Mouse (Mus musculus): ENCODE results near the gene Lenep.

The Lenep gene

GRCm38 (mm10) chr3:89378394-89379067 is 24.1 kb downstream of the Lenep start:
- DNase-seq (ENCODE audit: low spot score in 2 of 2), result peak in 1 of 2 experiments; percentile 57

DNA sequence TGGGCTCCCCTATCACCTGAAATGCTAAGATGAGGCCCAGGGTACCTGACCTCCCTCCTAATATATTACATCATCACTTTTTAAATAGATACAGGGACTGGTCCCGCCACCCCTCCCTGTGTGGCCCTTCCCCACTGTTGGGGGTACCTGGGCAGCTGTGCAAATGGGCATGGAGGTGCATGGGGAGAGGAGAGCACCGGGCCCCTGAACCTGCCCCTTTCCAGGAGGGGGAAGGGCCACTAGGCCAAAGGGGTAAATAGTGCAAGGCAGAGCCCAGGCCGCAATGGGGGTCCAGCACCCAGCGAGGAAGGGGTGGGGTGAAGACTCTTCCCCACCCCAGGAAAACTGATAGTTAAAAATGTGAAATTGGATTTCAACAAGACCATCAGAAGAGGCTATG is 24.8 kb downstream of the Lenep start:
- DNase-seq (ENCODE audit: low spot score in 2 of 2), result no peak

- no peak for DNase-seq (ENCODE audit: low spot score in 2 of 2)
Observed at GRCm38 (mm10) chr3:89373581-89374231, 28.9 kb downstream of the Lenep start.

DNA sequence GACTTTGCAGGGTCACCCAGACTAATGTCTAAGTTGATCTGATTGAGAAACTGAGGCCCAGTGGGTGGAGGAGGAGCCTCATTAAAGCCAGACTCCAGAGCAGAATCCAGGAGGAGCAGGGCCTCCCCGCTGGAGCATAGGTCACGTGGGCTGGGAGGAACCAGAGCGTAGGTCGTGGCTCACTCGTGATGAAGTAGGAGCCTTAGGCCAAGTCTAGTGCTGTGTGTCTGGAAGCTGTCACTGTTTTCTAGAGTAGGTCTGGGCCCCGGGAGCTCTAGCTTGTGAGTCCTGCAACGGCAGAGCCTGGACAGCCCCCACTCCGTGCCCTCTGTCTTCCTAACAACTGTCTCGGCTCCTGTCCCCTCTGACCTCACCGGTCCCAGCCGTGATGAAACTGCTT is 35.3 kb downstream of the Lenep start:
- no peak for DNase-seq (ENCODE audit: low spot score in 2 of 2)

- no peak for DNase-seq (ENCODE audit: low spot score in 2 of 2)
Observed at GRCm38 (mm10) chr3:89365486-89366414, 36.8 kb downstream of the Lenep start.

- no peak for DNase-seq (ENCODE audit: low spot score in 2 of 2)
Observed at GRCm38 (mm10) chr3:89365153-89365485, 37.5 kb downstream of the Lenep start, which contains the start of gene Dcst1. Dcst1 (minus strand) TSS chr3:89365253.

- no peak for DNase-seq (ENCODE audit: low spot score in 2 of 2)
Observed at GRCm38 (mm10) chr3:89364631-89365030, 38.0 kb downstream of the Lenep start.

- DNase-seq (ENCODE audit: low spot score in 2 of 2), result no peak
Observed at GRCm38 (mm10) chr3:89361675-89362074, 40.9 kb downstream of the Lenep start, which contains the start of gene Dcst2. Dcst2 (plus strand) TSS chr3:89361975.

- no peak for DNase-seq (ENCODE audit: low spot score in 2 of 2)
Observed at GRCm38 (mm10) chr3:89360237-89360636, 42.4 kb downstream of the Lenep start.

GRCm38 (mm10) chr3:89359630-89360029 is 43.0 kb downstream of the Lenep start:
- DNase-seq (ENCODE audit: low spot score in 2 of 2), result no peak

GRCm38 (mm10) chr3:89356029-89356428 is 46.6 kb downstream of the Lenep start:
- DNase-seq (ENCODE audit: low spot score in 2 of 2), result no peak

- no peak for DNase-seq (ENCODE audit: low spot score in 2 of 2)
Observed at GRCm38 (mm10) chr3:89355512-89355902, 47.1 kb downstream of the Lenep start.

- peak; percentile 66 to 79 for DNase-seq (ENCODE audit: low spot score in 2 of 2)
Observed at GRCm38 (mm10) chr3:89354816-89355511, 47.6 kb downstream of the Lenep start.

- DNase-seq (ENCODE audit: low spot score in 2 of 2), result no peak
Observed at GRCm38 (mm10) chr3:89351271-89351670, 51.3 kb downstream of the Lenep start.

Data from frontal cortex, postnatal 14 days (tissue).